Mouse (Mus musculus) limb, embryonic 11.5 days (tissue): ENCODE results near the gene Rsrc1. TPM values are rescaled to one million over a fixed set of nuclear protein-coding genes. Genes with fewer than 3 reads are reported as not detected.
A peak's percentile ranks its signal among the peaks of the same experiment; 100 is the strongest.
"Not testable (repeated sequence)": the region's sequence is repeated elsewhere in the genome, so short reads cannot be mapped to it uniquely, and the experiment has no call there.

Experiments
- ATAC-seq: fragments of 200-750 bp; cut with Nextera tagmentation; 2 replicates; pipeline ENCODE4 v1.8.0; 2017; ENCODE audit warnings: low read depth; ENCODE audit not compliant: insufficient number of reproducible peaks, low FRiP score, low TSS enrichment
- DNase-seq: peaks from one replicate; pipeline ENCODE4 v3.0.0-alpha.2; 2015; ENCODE audit warnings: low spot score
- H3K27ac ChIP-seq: fragments of 300-500 bp; sonication (generic); replicated peaks from 2 replicates; pipeline ENCODE4 v1.5.1; 2014; ENCODE audit warnings: low read depth, mild to moderate bottlenecking, low read length
- H3K27me3 ChIP-seq: fragments of 300-500 bp; sonication (generic); 2 replicates; pipeline ENCODE4 v1.6.1; 2014; ENCODE audit warnings: mild to moderate bottlenecking, low read length, mixed read lengths; ENCODE audit not compliant: control insufficient read depth, insufficient read depth
- H3K36me3 ChIP-seq: fragments of 300-500 bp; sonication (generic); 2 replicates; pipeline ENCODE4 v1.6.1; 2014; ENCODE audit warnings: mild to moderate bottlenecking, low read length, moderate library complexity, mixed read lengths; ENCODE audit not compliant: control insufficient read depth, insufficient read depth
- H3K4me1 ChIP-seq: fragments of 300-500 bp; sonication (generic); 2 replicates; pipeline ENCODE4 v1.6.1; 2014; ENCODE audit warnings: low read length, mixed read lengths; ENCODE audit not compliant: control insufficient read depth, insufficient read depth
- H3K4me2 ChIP-seq: fragments of 300-500 bp; sonication (generic); 2 replicates; pipeline ENCODE4 v1.6.1; 2014; ENCODE audit warnings: low read depth, mild to moderate bottlenecking, moderate library complexity; ENCODE audit not compliant: severe bottlenecking
- H3K4me3 ChIP-seq: fragments of 300-500 bp; sonication (generic); 2 replicates; pipeline ENCODE4 v1.5.1; 2014; ENCODE audit warnings: low read depth, low read length
- H3K9ac ChIP-seq: fragments of 300-500 bp; sonication (generic); 2 replicates; pipeline ENCODE4 v1.6.1; 2014; ENCODE audit warnings: mild to moderate bottlenecking, low read length
- H3K9me3 ChIP-seq: fragments of 300-500 bp; sonication (generic); 2 replicates; pipeline ENCODE4 v1.6.1; 2016; ENCODE audit warnings: low read length; ENCODE audit not compliant: control insufficient read depth
- WGBS: fragments of 180-500 bp; shearing (Covaris S2); extraction: QIAGEN DNeasy Blood & Tissue Kit; methylation state at CpG from one replicate; pipeline ENCODE4 v1.1.7; 2014; 5-methylcytosine and 5-hydroxymethylcytosine counted together
- polyA plus RNA-seq: library from polyadenylated mRNA; unstranded; fragments of >200 nt; fragmentation: Nextera tagmentation; extraction: Ambion mirVana; gene quantifications from 2 replicates; pipeline ENCODE4 v1.2.1, GENCODE M21; 2014

Rsrc1 gene
- polyA plus RNA-seq, 1 experiment from 2014 or later: 62.7 TPM

GRCm38 (mm10) chr3:67036387-67037062 lies 55.3 kb downstream of the Rsrc1 start:
- no peak for DNase-seq
- H3K9me3 ChIP-seq: no peaks in the 10 kb centered on the region
- no peak; the same call in 1 of the 2 replicates for ATAC-seq
- WGBS: 27% methylated on average over 6 of the region's 6 CpGs
- no peaks in the 10 kb centered on the region for H3K4me1 ChIP-seq
- H3K4me3 ChIP-seq: no peak overlapping the region
- H3K27me3 ChIP-seq: no peaks in the 10 kb centered on the region
- no peaks in the 10 kb centered on the region for H3K36me3 ChIP-seq
- H3K9ac ChIP-seq: no peak overlapping the region
- H3K4me2 ChIP-seq: no peak overlapping the region
- H3K27ac ChIP-seq: no peak overlapping the region

GRCm38 (mm10) chr3:67059755-67060154 lies 78.6 kb downstream of the Rsrc1 start:
- H3K4me1 ChIP-seq: no peaks in the 10 kb centered on the region
- WGBS: 93% methylated on average over 2 of the region's 2 CpGs
- H3K27me3 ChIP-seq: no peaks in the 10 kb centered on the region
- H3K9ac ChIP-seq: no peak overlapping the region
- H3K4me3 ChIP-seq: no peak overlapping the region
- DNase-seq: no peak
- H3K36me3 ChIP-seq: no peaks in the 10 kb centered on the region; the same call in 1 of the 2 replicates
- ATAC-seq: no peak
- H3K27ac ChIP-seq: no peak overlapping the region
- H3K9me3 ChIP-seq: no peaks in the 10 kb centered on the region; the same call in 1 of the 2 replicates
- H3K4me2 ChIP-seq: no peak overlapping the region

GRCm38 (mm10) chr3:67070575-67071488 lies 89.6 kb downstream of the Rsrc1 start:
- H3K4me3 ChIP-seq: no peak overlapping the region
- peak; percentile 80; the same call in 1 of the 2 replicates for ATAC-seq
- DNase-seq: peak; percentile 50
- no peak overlapping the region for H3K4me2 ChIP-seq
- H3K27me3 ChIP-seq: no peaks in the 10 kb centered on the region
- H3K27ac ChIP-seq: no peak overlapping the region
- 13% methylated on average over 11 of the region's 11 CpGs for WGBS
- H3K36me3 ChIP-seq: no peaks in the 10 kb centered on the region
- no peak overlapping the region for H3K9ac ChIP-seq
- no peaks in the 10 kb centered on the region for H3K9me3 ChIP-seq
- H3K4me1 ChIP-seq: no peaks in the 10 kb centered on the region

GRCm38 (mm10) chr3:67073653-67074052 lies 92.5 kb downstream of the Rsrc1 start:
- not testable (repeated sequence) for H3K27me3 ChIP-seq, H3K4me1 ChIP-seq, H3K4me2 ChIP-seq, H3K27ac ChIP-seq, H3K4me3 ChIP-seq, H3K9ac ChIP-seq, H3K36me3 ChIP-seq, ATAC-seq, H3K9me3 ChIP-seq
- DNase-seq: peak; percentile 35

- WGBS: 91% methylated on average over 2 of the region's 2 CpGs
- no peaks in the 10 kb centered on the region; the same call in 1 of the 2 replicates for H3K9me3 ChIP-seq
- H3K27me3 ChIP-seq: no peaks in the 10 kb centered on the region
- H3K4me2 ChIP-seq: no peak overlapping the region
- DNase-seq (no peak), ATAC-seq (no peak)
- H3K4me3 ChIP-seq: no peak overlapping the region
- H3K36me3 ChIP-seq: no peaks in the 10 kb centered on the region
- H3K9ac ChIP-seq: no peak overlapping the region
- H3K27ac ChIP-seq: no peak overlapping the region
- no peaks in the 10 kb centered on the region for H3K4me1 ChIP-seq
Measured at GRCm38 (mm10) chr3:67075484-67075883, 94.3 kb downstream of the Rsrc1 start.

- 98% methylated on average over 1 of the region's 1 CpGs for WGBS
- no peak overlapping the region for H3K27ac ChIP-seq
- DNase-seq (no peak), ATAC-seq (no peak)
- H3K36me3 ChIP-seq: no peaks in the 10 kb centered on the region
- no peak overlapping the region for H3K9ac ChIP-seq
- H3K4me3 ChIP-seq: no peak overlapping the region
- H3K4me2 ChIP-seq: no peak overlapping the region
- H3K4me1 ChIP-seq: no peaks in the 10 kb centered on the region
- no peaks in the 10 kb centered on the region for H3K27me3 ChIP-seq
- H3K9me3 ChIP-seq: no peaks in the 10 kb centered on the region; the same call in 1 of the 2 replicates
Measured at GRCm38 (mm10) chr3:67084742-67085141, 103.6 kb downstream of the Rsrc1 start.

GRCm38 (mm10) chr3:67108428-67108827 lies 127.2 kb downstream of the Rsrc1 start:
- no peaks in the 10 kb centered on the region for H3K9me3 ChIP-seq
- no peak overlapping the region for H3K4me2 ChIP-seq
- DNase-seq: no peak
- no peaks in the 10 kb centered on the region for H3K27me3 ChIP-seq
- H3K27ac ChIP-seq: no peak overlapping the region
- ATAC-seq: no peak
- no peak overlapping the region for H3K9ac ChIP-seq
- 94% methylated on average over 3 of the region's 3 CpGs for WGBS
- H3K36me3 ChIP-seq: no peaks in the 10 kb centered on the region
- H3K4me1 ChIP-seq: no peaks in the 10 kb centered on the region
- H3K4me3 ChIP-seq: no peak overlapping the region

GRCm38 (mm10) chr3:67116317-67116716 lies 135.1 kb downstream of the Rsrc1 start:
- no peak for ATAC-seq
- H3K9ac ChIP-seq: no peak overlapping the region
- no peak overlapping the region for H3K4me2 ChIP-seq
- no peaks in the 10 kb centered on the region for H3K27me3 ChIP-seq
- DNase-seq: no peak
- no peak overlapping the region for H3K27ac ChIP-seq
- no peaks in the 10 kb centered on the region for H3K36me3 ChIP-seq
- WGBS: 87% methylated on average over 4 of the region's 4 CpGs
- no peaks in the 10 kb centered on the region for H3K9me3 ChIP-seq
- no peaks in the 10 kb centered on the region for H3K4me1 ChIP-seq
- H3K4me3 ChIP-seq: no peak overlapping the region
